Mouse (Mus musculus) stomach, embryonic 15.5 days (tissue): ENCODE results near the gene Enox1. TPM values are rescaled to one million over a fixed set of nuclear protein-coding genes. Genes with fewer than 3 reads are reported as not detected.
A peak's percentile ranks its signal among the peaks of the same experiment; 100 is the strongest.

Source experiments
- ATAC-seq: fragments of 200-750 bp; cut with Nextera tagmentation; 2 replicates; pipeline ENCODE4 v1.8.0; 2017; ENCODE audit warnings: low read depth, moderate number of reproducible peaks, moderate TSS enrichment; ENCODE audit not compliant: insufficient read depth, low FRiP score
- H3K27ac ChIP-seq: fragments of 300-500 bp; sonication (generic); 2 replicates; pipeline ENCODE4 v1.5.1; 2015; ENCODE audit warnings: mild to moderate bottlenecking, inconsistent platforms
- H3K27me3 ChIP-seq: fragments of 300-500 bp; sonication (generic); replicated peaks from 2 replicates; pipeline ENCODE4 v1.6.1; 2015; ENCODE audit warnings: inconsistent platforms
- H3K36me3 ChIP-seq: fragments of 300-500 bp; sonication (generic); 2 replicates; pipeline ENCODE4 v1.6.1; 2015; ENCODE audit warnings: inconsistent platforms
- H3K4me1 ChIP-seq: fragments of 300-500 bp; sonication (generic); 2 replicates; pipeline ENCODE4 v1.6.1; 2015; ENCODE audit warnings: inconsistent platforms
- H3K4me2 ChIP-seq: fragments of 300-500 bp; sonication (generic); 2 replicates; pipeline ENCODE4 v1.6.1; 2015; ENCODE audit warnings: mild to moderate bottlenecking, inconsistent platforms
- H3K4me3 ChIP-seq: fragments of 300-500 bp; sonication (generic); replicated peaks from 2 replicates; pipeline ENCODE4 v1.5.1; 2015; ENCODE audit warnings: inconsistent platforms
- H3K9ac ChIP-seq: fragments of 300-500 bp; sonication (generic); 2 replicates; pipeline ENCODE4 v1.6.1; 2015; ENCODE audit warnings: inconsistent platforms
- H3K9me3 ChIP-seq: fragments of 300-500 bp; sonication (generic); 2 replicates; pipeline ENCODE4 v1.6.1; 2016; ENCODE audit warnings: inconsistent platforms
- whole genome bisulfite sequencing: fragments of 180-500 bp; shearing (Covaris S2); methylation state at CpG from one replicate; pipeline ENCODE4 v1.1.7; 2015; 5-methylcytosine and 5-hydroxymethylcytosine counted together
- polyA plus RNA-seq: library from polyadenylated mRNA; unstranded; fragments of >200 nt; fragmentation: Nextera tagmentation; extraction: Ambion mirVana; gene quantifications from 2 replicates; pipeline ENCODE4 v1.2.1, GENCODE M21; 2015

Gene Enox1
- polyA plus RNA-seq, 1 experiment from 2014 or later: 6.2 TPM

GRCm38 (mm10) chr14:77280893-77281292, 124.3 kb downstream of the Enox1 start:
- Histone ChIP-seq H3K4me2 (no peak overlapping the region), H3K36me3 (no peaks in the 10 kb centered on the region), H3K4me1 (no peaks in the 10 kb centered on the region), H3K9me3 (no peaks in the 10 kb centered on the region), H3K9ac (no peak overlapping the region), H3K27me3 (no peaks in the 10 kb centered on the region), H3K4me3 (no peak overlapping the region), H3K27ac (no peak overlapping the region)
- no peak for ATAC-seq
- 64% methylated on average over 7 of the region's 7 CpGs for WGBS

DNA sequence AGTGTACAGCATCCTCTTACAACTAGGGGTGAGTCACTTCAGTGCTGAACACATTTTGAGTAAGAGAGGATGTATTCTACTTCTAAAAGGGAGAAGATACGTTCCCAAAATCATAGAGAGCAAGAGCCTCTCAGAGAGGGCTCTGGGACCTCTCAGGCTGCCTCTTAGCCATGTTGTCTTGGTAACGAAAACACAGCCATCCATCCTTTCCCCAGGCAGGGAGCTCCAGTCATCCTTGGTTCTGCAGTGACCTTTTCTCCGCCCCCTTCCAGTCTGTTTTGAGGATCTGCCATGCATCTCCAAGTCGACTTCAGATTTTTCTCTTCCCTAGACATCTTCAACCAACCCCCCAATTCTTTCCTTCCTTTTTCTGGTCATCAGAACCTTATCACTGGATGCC, 127.4 kb downstream of the Enox1 start:
- H3K36me3 ChIP-seq: no peaks in the 10 kb centered on the region
- H3K4me1 ChIP-seq: no peaks in the 10 kb centered on the region
- H3K4me2 ChIP-seq: no peak overlapping the region
- no peak overlapping the region for H3K27ac ChIP-seq
- no peak overlapping the region for H3K4me3 ChIP-seq
- ATAC-seq: no peak
- H3K9ac ChIP-seq: no peak overlapping the region
- no peaks in the 10 kb centered on the region for H3K9me3 ChIP-seq
- WGBS: 51% methylated on average over 4 of the region's 4 CpGs
- H3K27me3 ChIP-seq: no peaks in the 10 kb centered on the region

DNA sequence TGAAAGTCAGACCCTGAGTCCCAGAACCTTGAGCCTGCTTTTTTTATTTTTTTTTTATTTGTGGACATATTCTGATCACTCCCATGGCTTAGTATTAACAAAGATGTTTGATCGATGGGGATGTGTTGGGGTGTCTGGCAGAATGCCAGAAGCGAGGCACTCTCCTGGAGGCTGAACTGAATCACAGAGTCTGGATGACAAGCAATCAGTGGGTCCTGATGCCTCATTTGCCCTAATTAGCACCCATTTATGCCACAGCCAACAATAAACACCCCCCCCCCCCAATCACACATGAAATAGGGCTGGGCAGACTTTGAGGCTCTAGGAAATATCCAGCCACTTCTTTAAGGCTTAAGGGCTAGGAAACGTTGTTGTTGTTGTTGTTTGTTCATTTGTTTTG, 128.9 kb downstream of the Enox1 start:
- H3K27ac ChIP-seq: no peak overlapping the region
- no peak overlapping the region for H3K4me2 ChIP-seq
- H3K36me3 ChIP-seq: no peaks in the 10 kb centered on the region
- H3K9ac ChIP-seq: no peak overlapping the region
- H3K4me1 ChIP-seq: no peaks in the 10 kb centered on the region
- ATAC-seq: no peak
- no peaks in the 10 kb centered on the region for H3K9me3 ChIP-seq
- 83% methylated on average over 3 of the region's 3 CpGs for WGBS
- no peaks in the 10 kb centered on the region for H3K27me3 ChIP-seq
- H3K4me3 ChIP-seq: no peak overlapping the region

DNA sequence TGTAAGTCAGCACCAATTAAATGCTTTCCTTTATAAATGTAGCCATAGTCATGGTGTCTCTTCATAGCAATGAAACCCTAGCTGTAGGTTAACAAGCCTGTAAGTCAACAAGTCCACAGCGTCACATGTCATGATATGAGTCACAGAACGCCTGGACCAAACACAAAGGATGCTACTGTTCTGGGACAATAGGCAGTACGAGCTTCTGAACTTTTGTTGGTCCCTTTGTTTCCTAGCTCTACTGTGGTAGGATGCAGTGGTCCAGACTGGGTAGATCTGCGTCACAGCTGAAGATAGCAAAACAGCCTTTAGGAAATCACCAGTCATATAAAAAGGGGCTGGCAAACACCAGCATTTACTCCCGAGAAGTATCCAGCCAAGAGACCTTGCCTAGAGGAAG, 135.2 kb downstream of the Enox1 start:
- ATAC-seq: no peak
- H3K27me3 ChIP-seq: no peaks in the 10 kb centered on the region
- no peak overlapping the region for H3K27ac ChIP-seq
- H3K9me3 ChIP-seq: no peaks in the 10 kb centered on the region
- H3K9ac ChIP-seq: no peak overlapping the region
- no peaks in the 10 kb centered on the region for H3K36me3 ChIP-seq
- H3K4me1 ChIP-seq: no peaks in the 10 kb centered on the region
- 84% methylated on average over 5 of the region's 5 CpGs for WGBS
- no peak overlapping the region for H3K4me2 ChIP-seq
- no peak overlapping the region for H3K4me3 ChIP-seq

DNA sequence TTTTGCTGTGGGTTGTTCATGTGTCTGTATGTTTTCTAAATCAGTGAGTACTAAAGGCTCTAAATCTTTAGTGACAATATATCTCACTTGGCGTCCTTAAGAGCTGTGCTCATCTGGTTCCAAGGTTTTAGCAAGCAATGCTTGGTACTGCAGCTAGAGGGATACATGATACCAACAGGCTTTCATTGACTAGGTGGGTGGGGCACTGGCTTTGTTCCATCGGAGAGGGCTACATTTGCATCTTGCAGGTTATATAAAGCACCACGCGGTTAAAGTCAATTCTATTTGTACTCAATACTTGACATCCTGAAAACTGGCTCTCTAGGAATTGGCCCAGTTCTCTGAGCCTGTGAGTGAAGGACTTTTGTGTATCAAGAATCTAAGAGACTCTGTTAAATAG, 140.5 kb downstream of the Enox1 start:
- Histone ChIP-seq H3K9ac (no peak overlapping the region), H3K27ac (no peak overlapping the region), H3K27me3 (no peaks in the 10 kb centered on the region), H3K4me3 (no peak overlapping the region), H3K36me3 (no peaks in the 10 kb centered on the region), H3K4me2 (no peak overlapping the region), H3K9me3 (no peaks in the 10 kb centered on the region), H3K4me1 (no peaks in the 10 kb centered on the region)
- no peak for ATAC-seq
- WGBS: 70% methylated on average over 4 of the region's 4 CpGs

GRCm38 (mm10) chr14:77298327-77298726, 141.8 kb downstream of the Enox1 start:
- ATAC-seq: no peak
- Histone ChIP-seq H3K4me1 (no peaks in the 10 kb centered on the region), H3K4me3 (no peak overlapping the region), H3K27ac (no peak overlapping the region), H3K4me2 (no peak overlapping the region), H3K36me3 (no peaks in the 10 kb centered on the region), H3K9me3 (no peaks in the 10 kb centered on the region), H3K27me3 (no peaks in the 10 kb centered on the region), H3K9ac (no peak overlapping the region)
- WGBS: 87% methylated on average over 3 of the region's 3 CpGs

- no peak overlapping the region for H3K4me2 ChIP-seq
- no peak for ATAC-seq
- no peaks in the 10 kb centered on the region for H3K36me3 ChIP-seq
- 54% methylated on average over 3 of the region's 3 CpGs for WGBS
- no peak overlapping the region for H3K4me3 ChIP-seq
- no peak overlapping the region for H3K27ac ChIP-seq
- H3K9me3 ChIP-seq: no peaks in the 10 kb centered on the region
- no peak overlapping the region for H3K9ac ChIP-seq
- H3K27me3 ChIP-seq: no peaks in the 10 kb centered on the region
- no peaks in the 10 kb centered on the region for H3K4me1 ChIP-seq
These were observed 153.0 kb downstream of the Enox1 start for GRCm38 (mm10) chr14:77309571-77309970.

- H3K27ac ChIP-seq: no peak overlapping the region
- 68% methylated on average over 6 of the region's 6 CpGs for WGBS
These were observed 154.9 kb downstream of the Enox1 start for GRCm38 (mm10) chr14:77311456-77311855.

DNA sequence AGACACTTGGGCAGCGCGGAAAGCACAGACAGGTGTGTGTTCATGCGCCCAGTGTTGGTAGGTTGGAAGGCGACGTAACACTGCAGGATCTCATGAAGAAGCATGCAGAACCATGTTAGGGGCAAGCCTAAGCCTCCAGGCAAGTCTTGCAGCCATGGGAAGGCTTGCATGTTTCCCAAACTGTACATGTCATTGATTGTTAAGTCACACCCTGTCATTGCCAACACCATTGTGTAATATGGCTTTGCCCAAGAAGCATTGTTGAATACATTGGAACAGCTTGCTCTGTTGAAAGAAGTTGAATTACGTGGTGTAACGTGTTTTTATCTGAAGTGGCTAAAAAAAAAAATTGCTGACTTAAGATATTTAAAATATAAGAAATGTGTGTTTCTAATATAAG, 162.8 kb downstream of the Enox1 start:
- Histone ChIP-seq H3K4me1 (no peaks in the 10 kb centered on the region), H3K27me3 (no peaks in the 10 kb centered on the region), H3K9ac (no peak overlapping the region), H3K4me3 (no peak overlapping the region), H3K4me2 (no peak overlapping the region), H3K27ac (no peak overlapping the region), H3K36me3 (no peaks in the 10 kb centered on the region), H3K9me3 (no peaks in the 10 kb centered on the region)
- ATAC-seq: no peak
- 90% methylated on average over 7 of the region's 7 CpGs for WGBS

More at GRCm38 (mm10) chr14:77311456-77311855, 154.9 kb downstream of the Enox1 start:
- H3K4me3 ChIP-seq: no peak overlapping the region
- no peak overlapping the region for H3K9ac ChIP-seq
- no peaks in the 10 kb centered on the region for H3K36me3 ChIP-seq
- H3K4me1 ChIP-seq: no peaks in the 10 kb centered on the region
- H3K9me3 ChIP-seq: no peaks in the 10 kb centered on the region
- H3K4me2 ChIP-seq: no peak overlapping the region
- H3K27me3 ChIP-seq: no peaks in the 10 kb centered on the region
- 0 out of 2 replicates have a peak, but pooled peaks have one; percentile 31 for ATAC-seq

- no peak overlapping the region for H3K4me3 ChIP-seq
- no peaks in the 10 kb centered on the region for H3K4me1 ChIP-seq
- no peaks in the 10 kb centered on the region for H3K9me3 ChIP-seq
- no peak overlapping the region for H3K4me2 ChIP-seq
- 84% methylated on average over 2 of the region's 2 CpGs for WGBS
- no peak overlapping the region for H3K9ac ChIP-seq
- no peak overlapping the region for H3K27ac ChIP-seq
- ATAC-seq: no peak
- H3K27me3 ChIP-seq: no peaks in the 10 kb centered on the region
- no peaks in the 10 kb centered on the region for H3K36me3 ChIP-seq
These were observed 167.8 kb downstream of the Enox1 start for GRCm38 (mm10) chr14:77324348-77324747.

DNA sequence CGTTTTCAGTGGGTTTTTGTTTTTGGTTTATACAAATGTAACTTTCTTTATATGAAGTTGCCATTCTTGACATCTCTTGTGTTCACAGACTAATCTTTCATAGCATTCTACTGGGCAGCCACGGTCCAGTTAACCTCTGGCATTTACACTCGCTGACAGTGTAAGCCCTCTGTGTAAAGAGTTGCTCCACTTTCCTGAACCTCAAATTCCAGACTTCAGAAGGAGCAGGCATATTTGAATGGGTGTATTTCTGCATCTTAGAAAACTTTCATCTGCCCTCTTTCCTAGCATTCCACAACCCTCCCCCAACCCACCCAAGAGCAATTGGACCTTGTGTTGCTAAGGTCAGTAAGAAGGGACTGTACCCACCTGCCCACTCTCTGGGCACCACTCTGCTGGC, 171.1 kb downstream of the Enox1 start:
- whole genome bisulfite sequencing: 72% methylated on average over 3 of the region's 3 CpGs
- H3K4me2 ChIP-seq: no peak overlapping the region
- H3K27me3 ChIP-seq: no peaks in the 10 kb centered on the region
- no peaks in the 10 kb centered on the region for H3K9me3 ChIP-seq
- no peaks in the 10 kb centered on the region for H3K36me3 ChIP-seq
- H3K4me1 ChIP-seq: no peaks in the 10 kb centered on the region
- no peak overlapping the region for H3K27ac ChIP-seq
- H3K9ac ChIP-seq: no peak overlapping the region
- no peak overlapping the region for H3K4me3 ChIP-seq
- ATAC-seq: no peak

DNA sequence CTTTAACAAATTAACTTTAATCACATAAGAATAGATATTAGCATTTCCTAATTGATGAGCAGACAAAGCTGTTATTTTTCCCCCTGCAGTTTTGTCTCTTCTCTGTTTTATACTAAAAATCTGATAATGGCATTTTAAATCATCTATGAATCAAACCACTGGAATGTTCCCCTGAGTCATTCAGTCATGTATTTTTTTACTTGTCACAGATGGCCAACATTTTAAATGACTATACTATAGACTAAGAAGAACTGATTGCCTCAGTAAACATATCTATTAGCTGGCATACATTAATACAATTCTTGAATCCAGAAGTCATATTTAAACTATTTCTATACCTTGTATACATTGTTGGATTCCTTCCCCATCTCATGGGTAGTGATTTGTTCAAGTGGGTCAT, 173.2 kb downstream of the Enox1 start:
- H3K27me3 ChIP-seq: no peaks in the 10 kb centered on the region
- H3K36me3 ChIP-seq: no peaks in the 10 kb centered on the region
- H3K4me2 ChIP-seq: no peak overlapping the region
- no peaks in the 10 kb centered on the region for H3K4me1 ChIP-seq
- ATAC-seq: no peak
- no peak overlapping the region for H3K4me3 ChIP-seq
- H3K9me3 ChIP-seq: no peaks in the 10 kb centered on the region
- no peak overlapping the region for H3K9ac ChIP-seq
- H3K27ac ChIP-seq: no peak overlapping the region

DNA sequence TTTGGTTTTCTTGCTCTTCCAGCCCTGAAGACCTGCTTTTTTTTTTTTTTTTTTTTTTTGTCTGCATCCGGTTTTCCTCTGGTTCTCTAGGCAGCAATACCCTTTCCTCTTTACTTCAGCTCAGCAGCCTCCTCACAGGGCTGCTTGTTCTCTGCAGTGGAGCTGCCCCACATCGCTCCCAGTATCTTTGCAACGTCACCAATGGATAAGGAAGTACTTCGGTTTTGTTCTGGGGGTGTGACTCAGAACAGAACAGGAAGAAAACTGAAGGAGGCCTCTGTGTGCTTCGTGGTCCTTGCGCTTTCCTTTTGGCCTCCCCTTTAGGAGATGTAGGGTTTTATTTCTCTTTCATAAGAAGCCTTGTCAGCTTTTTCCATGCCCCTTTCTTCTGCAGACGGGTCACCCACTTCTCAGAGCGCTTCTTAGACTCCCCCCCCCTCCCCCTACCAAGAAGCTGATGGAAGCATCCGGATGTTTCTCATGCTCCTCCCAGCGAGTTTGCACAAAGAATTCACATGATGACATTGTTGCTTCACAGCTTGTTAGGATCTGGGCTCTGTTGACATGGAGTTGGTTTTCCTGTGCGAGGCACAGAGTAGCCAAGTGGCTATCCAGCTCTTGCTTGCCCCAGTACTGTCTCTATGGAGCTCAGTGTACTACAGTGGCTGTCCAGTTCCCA, 187.2 kb downstream of the Enox1 start:
- WGBS: 49% methylated on average over 11 of the region's 11 CpGs
- no peak overlapping the region for H3K9ac ChIP-seq
- H3K27me3 ChIP-seq: no peaks in the 10 kb centered on the region
- H3K4me1 ChIP-seq: no peaks in the 10 kb centered on the region
- no peaks in the 10 kb centered on the region for H3K9me3 ChIP-seq
- no peak overlapping the region for H3K27ac ChIP-seq
- H3K4me2 ChIP-seq: no peak overlapping the region
- no peak overlapping the region for H3K4me3 ChIP-seq
- ATAC-seq: no peak
- no peaks in the 10 kb centered on the region for H3K36me3 ChIP-seq
